Mouse (Mus musculus) limb, embryonic 14.5 days (tissue): ENCODE measurements around the gene Csnk1d. TPM values are rescaled to one million over a fixed set of nuclear protein-coding genes. Genes with fewer than 3 reads are reported as not detected.
A peak's percentile ranks its signal among the peaks of the same experiment; 100 is the strongest.

ENCODE experiments used
- ATAC-seq: fragments of 200-750 bp; cut with Nextera tagmentation; 2 replicates; pipeline ENCODE4 v1.8.0; 2017; ENCODE audit warnings: low read depth, moderate number of reproducible peaks, moderate TSS enrichment; ENCODE audit not compliant: low FRiP score
- DNase-seq: peaks from one replicate; pipeline ENCODE4 v3.0.0-alpha.2; 2015; ENCODE audit warnings: low spot score
- H3K27ac ChIP-seq: fragments of 300-500 bp; sonication (generic); replicated peaks from 2 replicates; pipeline ENCODE4 v1.5.1; 2014; ENCODE audit warnings: low read depth, mild to moderate bottlenecking, low read length, moderate library complexity, mixed read lengths
- H3K27me3 ChIP-seq: fragments of 300-500 bp; sonication (generic); 2 replicates; pipeline ENCODE4 v1.6.1; 2014; ENCODE audit warnings: low read length, mixed read lengths; ENCODE audit not compliant: control insufficient read depth, insufficient read depth
- H3K36me3 ChIP-seq: fragments of 300-500 bp; sonication (generic); 2 replicates; pipeline ENCODE4 v1.6.1; 2014; ENCODE audit warnings: mild to moderate bottlenecking, low read length, moderate library complexity, mixed read lengths; ENCODE audit not compliant: control insufficient read depth, insufficient read depth
- H3K4me1 ChIP-seq: fragments of 300-500 bp; sonication (generic); 2 replicates; pipeline ENCODE4 v1.6.1; 2014; ENCODE audit warnings: antibody characterized with exemption, low read length, mixed read lengths; ENCODE audit not compliant: control insufficient read depth, insufficient read depth
- H3K4me2 ChIP-seq: fragments of 300-500 bp; sonication (generic); replicated peaks from 2 replicates; pipeline ENCODE4 v1.6.1; 2014; ENCODE audit warnings: low read depth, mild to moderate bottlenecking, low read length, moderate library complexity; ENCODE audit not compliant: severe bottlenecking
- H3K4me3 ChIP-seq: fragments of 300-500 bp; sonication (generic); replicated peaks from 2 replicates; pipeline ENCODE4 v1.5.1; 2014; ENCODE audit warnings: low read length
- H3K9ac ChIP-seq: fragments of 300-500 bp; sonication (generic); 2 replicates; pipeline ENCODE4 v1.6.1; 2014; ENCODE audit warnings: mild to moderate bottlenecking, low read depth, low read length, moderate library complexity; ENCODE audit not compliant: severe bottlenecking
- H3K9me3 ChIP-seq: fragments of 300-500 bp; sonication (generic); 2 replicates; pipeline ENCODE4 v1.6.1; 2016; ENCODE audit warnings: low read length; ENCODE audit not compliant: control insufficient read depth
- POLR2A ChIP-seq: fragments of 200-500 bp; IDR thresholded peaks from 2 replicates; pipeline ENCODE4 v1.8.0; 2012; ENCODE audit warnings: inconsistent platforms, mild to moderate bottlenecking, moderate library complexity, borderline replicate concordance; ENCODE audit not compliant: insufficient read depth, insufficient read length; ENCODE audit errors: extremely low read depth
- WGBS: fragments of 180-500 bp; shearing (Covaris S2); extraction: QIAGEN DNeasy Blood & Tissue Kit; methylation state at CpG from one replicate; pipeline ENCODE4 v1.1.7; 2014; 5-methylcytosine and 5-hydroxymethylcytosine counted together
- polyA plus RNA-seq, 2 experiments: library from polyadenylated mRNA; depleted of rRNA in 1 of 2; stranded (reverse) in 1 of 2; unstranded in 1 of 2; fragments of >200 nt; fragmentation: Nextera tagmentation in 1 of 2; extraction: Ambion mirVana in 1 of 2; gene quantifications; 2 replicates each; pipeline versions ENCODE4 v1.2.1 to v1.2.3; 2012 to 2014

Csnk1d gene
- polyA plus RNA-seq, 2 experiments: 65.8 to 140 TPM

- no peaks in the 10 kb centered on the region for H3K36me3 ChIP-seq
- H3K27ac ChIP-seq: no peak overlapping the region
- H3K9ac ChIP-seq: no peak overlapping the region
- no peak overlapping the region for H3K4me2 ChIP-seq
- H3K4me3 ChIP-seq: no peak overlapping the region
- no peaks in the 10 kb centered on the region for H3K9me3 ChIP-seq
- H3K27me3 ChIP-seq: no peaks in the 10 kb centered on the region
- no peak for TF ChIP-seq POLR2A
- ATAC-seq (no peak), DNase-seq (no peak)
- peaks cover 23% of the 10 kb centered on the region for H3K4me1 ChIP-seq
- WGBS: 98% methylated on average over 3 of the region's 3 CpGs
These were observed 1.9 kb upstream of the Csnk1d start for GRCm38 (mm10) chr11:120993080-120993479.

GRCm38 (mm10) chr11:120991791-120992190 lies 661 bp upstream of the Csnk1d start:
- TF ChIP-seq POLR2A: no peak
- Histone ChIP-seq H3K36me3 (0 out of 2 replicates have a peak, but pooled peaks cover 2% of the 10 kb centered on the region), H3K9me3 (no peaks in the 10 kb centered on the region), H3K27me3 (no peaks in the 10 kb centered on the region), H3K4me3 (peak overlapping the region; percentile 100), H3K9ac (peak overlapping the region; percentile 100), H3K4me1 (peaks cover 23% of the 10 kb centered on the region), H3K4me2 (peak overlapping the region; percentile 79), H3K27ac (no peak overlapping the region)
- no peak for ATAC-seq
- no peak for DNase-seq
- 75% methylated on average over 3 of the region's 3 CpGs for WGBS

- peak overlapping the region; percentile 100 for H3K9ac ChIP-seq
- no peaks in the 10 kb centered on the region for H3K9me3 ChIP-seq
- WGBS: 2% methylated on average over 14 of the region's 35 CpGs
- TF ChIP-seq POLR2A: no peak
- H3K27ac ChIP-seq: peak overlapping the region; percentile 98
- peak; percentile 10 for ATAC-seq
- peaks cover 23% of the 10 kb centered on the region for H3K4me1 ChIP-seq
- no peak for DNase-seq
- H3K4me3 ChIP-seq: peak overlapping the region; percentile 100
- no peaks in the 10 kb centered on the region for H3K27me3 ChIP-seq
- peak overlapping the region; percentile 67 for H3K4me2 ChIP-seq
- H3K36me3 ChIP-seq: peaks cover 17% of the 10 kb centered on the region
These were observed 876 bp downstream of the Csnk1d start for GRCm38 (mm10) chr11:120990126-120990781.

GRCm38 (mm10) chr11:120989523-120989922 lies 1.6 kb downstream of the Csnk1d start:
- DNase-seq (no peak), ATAC-seq (no peak)
- WGBS: 43% methylated on average over 1 of the region's 1 CpGs
- Histone ChIP-seq H3K9me3 (no peaks in the 10 kb centered on the region), H3K36me3 (peaks cover 23% of the 10 kb centered on the region), H3K9ac (peak overlapping the region; percentile 100), H3K27ac (no peak overlapping the region), H3K27me3 (no peaks in the 10 kb centered on the region), H3K4me2 (peak overlapping the region; percentile 67), H3K4me3 (peak overlapping the region; percentile 100), H3K4me1 (peaks cover 23% of the 10 kb centered on the region)
- no peak for TF ChIP-seq POLR2A

- Histone ChIP-seq H3K4me3 (0 out of 2 replicates have a peak overlapping the region, but pooled peaks have one; percentile 12), H3K27ac (no peak overlapping the region), H3K27me3 (no peaks in the 10 kb centered on the region), H3K9ac (no peak overlapping the region), H3K4me1 (peaks cover 23% of the 10 kb centered on the region), H3K9me3 (no peaks in the 10 kb centered on the region), H3K36me3 (peaks cover 29% of the 10 kb centered on the region), H3K4me2 (no peak overlapping the region)
- 90% methylated on average over 4 of the region's 4 CpGs for WGBS
- no peak for DNase-seq
- no peak for TF ChIP-seq POLR2A
- no peak for ATAC-seq
These were observed 2.7 kb downstream of the Csnk1d start for GRCm38 (mm10) chr11:120988410-120988809.
